Mouse (Mus musculus): ENCODE measurements around the gene Vmn2r104. TPM values are rescaled to one million over a fixed set of nuclear protein-coding genes. Genes with fewer than 3 reads are reported as not detected.

Gene Vmn2r104
- not detected in 2 replicates for polyA plus RNA-seq (2016; fragmentation: Nextera tagmentation; extraction: Ambion mirVana)

DNA sequence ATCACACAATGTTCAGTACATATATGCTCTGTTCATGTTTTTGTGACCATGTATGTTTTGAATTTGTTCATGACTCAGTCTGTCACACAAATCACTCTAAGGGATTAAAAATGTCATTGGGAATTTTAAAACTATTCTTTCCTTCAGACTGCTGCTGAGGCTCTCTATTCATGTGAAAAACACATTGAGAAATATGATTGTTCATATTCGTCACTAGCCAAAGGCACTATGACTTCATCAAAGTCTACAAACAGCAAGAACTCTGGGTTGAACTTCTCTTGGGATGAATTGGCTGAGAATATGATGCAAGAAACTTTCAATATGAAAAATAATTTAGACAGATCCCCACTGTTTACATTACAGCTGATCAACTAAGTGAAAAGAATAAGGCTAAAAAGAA is at the start of gene Vmn2r104:
Gene Vmn2r104 (minus strand): TSS at position 101 of the 400 bp plus-strand sequence.
- Histone ChIP-seq H3K36me3 (no peaks in the 10 kb centered on the region), H3K4me3 (no peak within 1 kb of the TSS), H3K4me1 (no peaks in the 10 kb centered on the region), H3K27ac (no peak within 1 kb of the TSS), H3K4me2 (no peak within 1 kb of the TSS), H3K27me3 (replicated peaks) (no peaks in the 10 kb centered on the region), H3K9me3 (replicated peaks) (peaks cover 38% of the 10 kb centered on the region), H3K9ac (no peak within 1 kb of the TSS)
- no peak for ATAC-seq
- WGBS (ENCODE audit: insufficient replicate concordance), result 74% methylated on average over 1 of the region's 1 CpGs

DNA sequence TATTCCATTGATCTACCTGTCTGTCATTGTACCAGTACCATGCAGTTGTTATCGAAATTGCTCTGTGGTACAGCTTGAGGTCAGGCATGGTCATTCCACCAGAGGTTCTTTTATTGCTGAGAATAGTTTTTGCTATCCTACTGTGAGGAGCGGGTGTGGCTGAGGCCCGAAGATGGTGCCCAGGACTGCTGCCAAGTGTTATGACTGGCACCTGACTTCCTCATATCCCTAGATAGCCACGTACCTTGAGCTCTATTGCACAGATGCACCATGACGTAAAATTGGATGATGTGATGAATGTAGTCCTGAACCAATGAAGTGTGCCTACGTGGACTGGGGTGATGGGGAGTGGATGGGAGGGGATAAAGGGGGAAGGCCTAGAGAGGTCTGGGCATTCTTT is 26.0 kb upstream of the Vmn2r104 start:
- 62% methylated on average over 6 of the region's 6 CpGs for WGBS (ENCODE audit: insufficient replicate concordance)
- Histone ChIP-seq H3K27ac (no peak overlapping the region), H3K4me1 (no peaks in the 10 kb centered on the region), H3K36me3 (no peaks in the 10 kb centered on the region), H3K9me3 (replicated peaks) (peaks cover 12% of the 10 kb centered on the region; the same call in 1 of the 2 replicates), H3K4me3 (no peak overlapping the region), H3K27me3 (replicated peaks) (no peaks in the 10 kb centered on the region), H3K4me2 (no peak overlapping the region), H3K9ac (no peak overlapping the region)
- no peak for ATAC-seq

DNA sequence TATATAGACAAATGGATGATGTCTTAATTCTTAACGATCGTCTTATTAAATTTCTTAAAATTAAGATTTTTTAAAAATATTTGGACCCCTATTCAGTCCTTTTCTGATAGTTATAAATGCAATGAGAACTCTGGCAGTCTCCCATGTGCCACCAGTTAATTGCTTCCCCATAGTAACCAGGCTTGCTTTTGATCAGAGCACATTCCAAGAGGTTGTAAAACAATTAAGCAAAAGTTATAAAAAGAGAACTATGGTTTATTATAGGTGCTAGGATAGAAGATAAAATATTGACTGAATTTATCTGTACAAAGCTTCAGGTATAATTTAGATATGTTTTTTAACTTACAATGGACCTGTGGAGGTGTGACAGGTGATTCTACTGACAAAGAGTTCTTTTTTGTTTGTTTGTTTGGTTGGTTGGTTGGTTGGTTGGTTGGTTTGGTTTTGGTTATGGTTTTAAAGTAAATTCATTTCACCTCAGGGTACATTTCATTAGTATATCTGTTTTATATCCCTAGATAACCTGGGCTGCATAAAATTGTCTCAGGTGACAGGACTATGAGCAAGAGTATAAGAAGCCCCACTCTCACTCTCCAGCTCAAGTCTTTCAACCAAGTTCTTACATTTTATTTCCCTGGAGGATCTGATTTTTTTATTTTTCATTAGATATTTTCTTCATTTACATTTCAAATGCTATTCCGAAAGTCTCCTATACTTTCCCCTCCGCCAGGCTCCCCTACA is 23.7 kb upstream of the Vmn2r104 start:
- Histone ChIP-seq H3K9ac (no peak overlapping the region), H3K27ac (no peak overlapping the region), H3K27me3 (replicated peaks) (no peaks in the 10 kb centered on the region), H3K4me2 (no peak overlapping the region), H3K4me1 (no peaks in the 10 kb centered on the region), H3K36me3 (no peaks in the 10 kb centered on the region), H3K9me3 (replicated peaks) (0 out of 2 replicates have a peak, but pooled peaks cover 5% of the 10 kb centered on the region), H3K4me3 (no peak overlapping the region)
- 73% methylated on average over 4 of the region's 4 CpGs for WGBS (ENCODE audit: insufficient replicate concordance)
- ATAC-seq, result no peak

Other genes starting within 250 kb of the Vmn2r104 start
- gene Fpr-rs7, start 65.9 kb upstream of the Vmn2r104 start, polyA plus RNA-seq (2016; fragmentation: Nextera tagmentation; extraction: Ambion mirVana), result not detected in 2 replicates
- gene Fpr-rs6, start 134.8 kb upstream of the Vmn2r104 start, polyA plus RNA-seq (2016; fragmentation: Nextera tagmentation; extraction: Ambion mirVana), result not detected in 2 replicates
- not detected in 2 replicates for gene Vmn2r105, start 186.7 kb upstream of the Vmn2r104 start, polyA plus RNA-seq (2016; fragmentation: Nextera tagmentation; extraction: Ambion mirVana)
- not detected in 2 replicates for gene Vmn2r106, start 237.2 kb upstream of the Vmn2r104 start, polyA plus RNA-seq (2016; fragmentation: Nextera tagmentation; extraction: Ambion mirVana)